8 mouse cellular contexts compared by ENCODE assay signal in genomic region chr8:78237972-78238675, GRCm38 (mm10). TPM values are rescaled to one million over a fixed set of nuclear protein-coding genes. Genes with fewer than 3 reads are reported as not detected.
A peak's percentile ranks its signal among the peaks of the same experiment; 100 is the strongest.
DNase-seq lines count a peak whose midpoint lies in the region; ATAC-seq and TF ChIP-seq lines count a peak whose summit lies in the region.

No protein-coding gene starts in this region.

- peak; percentile 69 for TF ChIP-seq CTCF in heart, postnatal 0 days (IDR thresholded peaks at IDR 0.05; ENCODE audit: low read depth)
- peak; percentile 73 for TF ChIP-seq CTCF in lung, postnatal 0 days (IDR thresholded peaks at IDR 0.05)

- H3K9ac ChIP-seq in heart, postnatal 0 days (replicated peaks; ENCODE audit: low read depth, low read length): no peak overlapping the region
- no peak overlapping the region for H3K9ac ChIP-seq in heart, embryonic 12.5 days
- no peak overlapping the region for H3K9ac ChIP-seq in lung, postnatal 0 days (replicated peaks; ENCODE audit: low read depth)
- no peak overlapping the region for H3K9ac ChIP-seq in intestine, embryonic 16.5 days (ENCODE audit: low read depth, low read length)

- no peaks in the 10 kb centered on the region for H3K27me3 ChIP-seq in heart, postnatal 0 days (ENCODE audit: control insufficient read depth, insufficient read depth, low read length)
- no peaks in the 10 kb centered on the region for H3K27me3 ChIP-seq in heart, embryonic 12.5 days (replicated peaks)
- H3K27me3 ChIP-seq in lung, postnatal 0 days (replicated peaks; ENCODE audit: insufficient read depth, low read length): no peaks in the 10 kb centered on the region
- no peaks in the 10 kb centered on the region for H3K27me3 ChIP-seq in intestine, embryonic 16.5 days (replicated peaks; ENCODE audit: control insufficient read depth, insufficient read depth, low read length)

- H3K27ac ChIP-seq in heart, postnatal 0 days (ENCODE audit: low read depth): no peak overlapping the region
- H3K27ac ChIP-seq in heart, embryonic 12.5 days (ENCODE audit: poor library complexity, severe bottlenecking): no peak overlapping the region
- no peak overlapping the region for H3K27ac ChIP-seq in lung, postnatal 0 days (ENCODE audit: low read length)
- H3K27ac ChIP-seq in intestine, embryonic 16.5 days (ENCODE audit: low read length): no peak overlapping the region

- no peak for DNase-seq in heart, postnatal 0 days (ENCODE audit: low spot score)
- DNase-seq in lung, postnatal 0 days (ENCODE audit: low spot score): peak; percentile 37
- no peak for DNase-seq in lung, postnatal 4 days
- DNase-seq in adrenal gland, postnatal 14 days: peak; percentile 33
- DNase-seq in skeletal muscle tissue, adult 2 months (ENCODE audit: low read depth, low spot score): peak; percentile 1
- DNase-seq in ovary, adult 18-20 months (ENCODE audit: low spot score): no peak

- H3K36me3 ChIP-seq in heart, postnatal 0 days (replicated peaks; ENCODE audit: control insufficient read depth, insufficient read depth, low read length): no peaks in the 10 kb centered on the region
- no peaks in the 10 kb centered on the region for H3K36me3 ChIP-seq in heart, embryonic 12.5 days
- H3K36me3 ChIP-seq in lung, postnatal 0 days (ENCODE audit: insufficient read depth, low read length): no peaks in the 10 kb centered on the region
- H3K36me3 ChIP-seq in intestine, embryonic 16.5 days (ENCODE audit: control insufficient read depth, insufficient read depth, low read length): no peaks in the 10 kb centered on the region

- no peaks in the 10 kb centered on the region for H3K4me1 ChIP-seq in heart, postnatal 0 days (ENCODE audit: control insufficient read depth, insufficient read depth)
- H3K4me1 ChIP-seq in heart, embryonic 12.5 days (replicated peaks): no peaks in the 10 kb centered on the region
- H3K4me1 ChIP-seq in lung, postnatal 0 days (ENCODE audit: insufficient read depth, low read depth, low read length): no peaks in the 10 kb centered on the region
- H3K4me1 ChIP-seq in intestine, embryonic 16.5 days (ENCODE audit: control insufficient read depth, insufficient read depth, low read length): no peaks in the 10 kb centered on the region

- no peaks in the 10 kb centered on the region for H3K9me3 ChIP-seq in heart, postnatal 0 days (replicated peaks; ENCODE audit: control insufficient read depth, low read length)
- H3K9me3 ChIP-seq in heart, embryonic 12.5 days (replicated peaks): no peaks in the 10 kb centered on the region
- no peaks in the 10 kb centered on the region for H3K9me3 ChIP-seq in lung, postnatal 0 days (ENCODE audit: low read length)
- no peaks in the 10 kb centered on the region for H3K9me3 ChIP-seq in intestine, embryonic 16.5 days (ENCODE audit: control insufficient read depth, low read length)

- no peak overlapping the region for H3K4me2 ChIP-seq in heart, postnatal 0 days (ENCODE audit: low read depth, low read length)
- no peak overlapping the region for H3K4me2 ChIP-seq in heart, embryonic 12.5 days
- H3K4me2 ChIP-seq in lung, postnatal 0 days (replicated peaks; ENCODE audit: low read depth, low read length): no peak overlapping the region
- H3K4me2 ChIP-seq in intestine, embryonic 16.5 days (ENCODE audit: low read depth, low read length): no peak overlapping the region

- WGBS in heart, postnatal 0 days: 50% methylated on average over 6 of the region's 6 CpGs
- 55% methylated on average over 6 of the region's 6 CpGs for WGBS in heart, embryonic 12.5 days
- 49% methylated on average over 6 of the region's 6 CpGs for WGBS in lung, postnatal 0 days
- 58% methylated on average over 6 of the region's 6 CpGs for WGBS in intestine, embryonic 16.5 days

- H3K4me3 ChIP-seq in heart, postnatal 0 days (ENCODE audit: low read depth, low read length): no peak overlapping the region
- no peak overlapping the region for H3K4me3 ChIP-seq in heart, embryonic 12.5 days
- no peak overlapping the region for H3K4me3 ChIP-seq in lung, postnatal 0 days (ENCODE audit: low read depth, low read length)
- no peak overlapping the region for H3K4me3 ChIP-seq in intestine, embryonic 16.5 days (ENCODE audit: low read length)

- TF ChIP-seq EP300 in heart, postnatal 0 days (IDR thresholded peaks at IDR 0.05; ENCODE audit: low read depth): no peak
- no peak for TF ChIP-seq EP300 in lung, postnatal 0 days (IDR thresholded peaks at IDR 0.05)

- no peak for ATAC-seq in heart, postnatal 0 days (ENCODE audit: insufficient read depth, low read depth)
- no peak for ATAC-seq in heart, embryonic 12.5 days (ENCODE audit: insufficient number of reproducible peaks, low FRiP score)
- ATAC-seq in lung, postnatal 0 days: no peak
- no peak for ATAC-seq in intestine, embryonic 16.5 days

RNA-seq across cellular contexts. Expression of gene Ttc29, which starts 25.0 kb away (rescaled TPM):
- not detected in 2 replicates for total RNA-seq in heart, postnatal 0 days (2014; rRNA removed; ENCODE audit: low replicate concordance)
- 0.05 and 0.15 TPM in 2 replicates for polyA plus RNA-seq in heart, postnatal 0 days (2015; fragmentation: Nextera tagmentation; extraction: Ambion mirVana)
- polyA plus RNA-seq in heart, embryonic 12.5 days (2016; fragmentation: Nextera tagmentation; extraction: Ambion mirVana): not detected in 2 replicates
- polyA plus RNA-seq in lung, postnatal 0 days (2015; fragmentation: Nextera tagmentation; extraction: Ambion mirVana): 5.6 and 7.3 TPM in 2 replicates
- not detected in 2 replicates for total RNA-seq in adrenal gland, postnatal 14 days (2021)
- not detected in 2 replicates for polyA plus RNA-seq in intestine, embryonic 16.5 days (2015; fragmentation: Nextera tagmentation; extraction: Ambion mirVana)

Comparison
In these comparisons a context has a peak if more than half of its experiments do, and no peak if none do; other contexts are left out.
1. DNase-seq: peak in lung, postnatal 0 days (single experiment), adrenal gland, postnatal 14 days (single experiment) and skeletal muscle tissue, adult 2 months (single experiment); none in heart, postnatal 0 days (single experiment), lung, postnatal 4 days (0 of 2) and ovary, adult 18-20 months (single experiment).